Mouse (Mus musculus): ENCODE results near the gene Tpst1. TPM values are rescaled to one million over a fixed set of nuclear protein-coding genes. Genes with fewer than 3 reads are reported as not detected.

The Tpst1 gene
- polyA plus RNA-seq (2012; rRNA removed; ENCODE audit: low replicate concordance) = 6.3 and 7.4 TPM in 2 replicates

DNA sequence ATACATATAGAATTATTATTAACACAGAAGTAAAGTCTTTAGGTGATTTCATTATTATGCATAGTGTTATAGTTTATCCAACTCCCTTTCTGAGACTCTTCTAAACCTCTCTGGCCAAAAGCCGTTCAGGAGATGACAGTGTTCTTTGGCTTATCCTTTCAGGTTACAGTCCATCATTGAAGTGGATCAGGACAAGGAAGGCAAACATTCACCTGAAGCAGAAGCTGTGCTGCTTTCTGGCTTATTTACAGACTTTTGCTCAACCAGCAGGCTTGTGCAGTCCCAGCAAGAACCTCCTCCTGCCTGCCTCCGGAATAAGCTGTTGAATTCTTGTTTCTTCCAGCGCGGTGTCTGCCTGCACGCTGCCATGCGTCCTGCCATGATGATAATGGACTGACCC is at the start of gene Tpst1:
Gene Tpst1 (plus strand): TSS at position 301 of the 400 bp plus-strand sequence.

DNA sequence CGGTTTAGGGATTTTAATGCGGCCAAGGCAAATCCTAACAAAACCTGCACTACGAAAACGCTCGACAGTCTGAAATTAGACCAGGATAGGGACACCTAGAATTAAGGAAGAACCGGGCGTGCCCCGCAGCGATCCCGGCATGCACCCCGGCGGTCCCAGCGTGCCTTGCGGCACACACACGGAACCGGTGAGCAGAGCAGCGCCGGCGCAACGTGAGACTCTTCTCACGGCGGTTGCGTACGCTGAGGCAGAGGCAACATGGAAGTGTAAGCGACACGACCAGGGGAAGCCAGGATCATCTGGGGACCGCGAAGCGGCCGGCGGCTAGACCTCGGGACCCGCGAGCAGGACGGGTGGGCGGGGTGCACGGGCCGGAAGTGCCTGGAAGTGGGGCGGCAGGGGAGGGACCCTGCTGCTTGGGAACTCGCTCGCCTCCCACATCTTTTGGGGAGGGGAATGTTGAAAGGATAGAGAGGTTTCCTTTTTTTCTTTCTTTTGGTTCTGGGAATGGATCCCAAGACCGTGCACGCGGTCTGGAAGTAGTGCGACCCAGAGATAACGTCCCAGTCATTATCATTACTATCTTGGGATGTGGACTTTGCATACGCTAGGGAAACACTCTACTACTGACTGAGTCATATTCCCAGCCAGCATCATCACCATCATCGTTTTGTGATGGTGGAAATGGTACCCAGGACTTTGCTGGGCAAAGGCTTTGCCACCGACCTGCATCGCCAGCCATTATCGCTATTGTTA is 43.8 kb upstream of the Tpst1 start, which contains the start of the genes Asl and Crcp:
Gene Asl (minus strand): TSS at position 106 of the 756 bp plus-strand sequence.
Gene Crcp (plus strand): TSS at position 149 of the 756 bp plus-strand sequence.

DNA sequence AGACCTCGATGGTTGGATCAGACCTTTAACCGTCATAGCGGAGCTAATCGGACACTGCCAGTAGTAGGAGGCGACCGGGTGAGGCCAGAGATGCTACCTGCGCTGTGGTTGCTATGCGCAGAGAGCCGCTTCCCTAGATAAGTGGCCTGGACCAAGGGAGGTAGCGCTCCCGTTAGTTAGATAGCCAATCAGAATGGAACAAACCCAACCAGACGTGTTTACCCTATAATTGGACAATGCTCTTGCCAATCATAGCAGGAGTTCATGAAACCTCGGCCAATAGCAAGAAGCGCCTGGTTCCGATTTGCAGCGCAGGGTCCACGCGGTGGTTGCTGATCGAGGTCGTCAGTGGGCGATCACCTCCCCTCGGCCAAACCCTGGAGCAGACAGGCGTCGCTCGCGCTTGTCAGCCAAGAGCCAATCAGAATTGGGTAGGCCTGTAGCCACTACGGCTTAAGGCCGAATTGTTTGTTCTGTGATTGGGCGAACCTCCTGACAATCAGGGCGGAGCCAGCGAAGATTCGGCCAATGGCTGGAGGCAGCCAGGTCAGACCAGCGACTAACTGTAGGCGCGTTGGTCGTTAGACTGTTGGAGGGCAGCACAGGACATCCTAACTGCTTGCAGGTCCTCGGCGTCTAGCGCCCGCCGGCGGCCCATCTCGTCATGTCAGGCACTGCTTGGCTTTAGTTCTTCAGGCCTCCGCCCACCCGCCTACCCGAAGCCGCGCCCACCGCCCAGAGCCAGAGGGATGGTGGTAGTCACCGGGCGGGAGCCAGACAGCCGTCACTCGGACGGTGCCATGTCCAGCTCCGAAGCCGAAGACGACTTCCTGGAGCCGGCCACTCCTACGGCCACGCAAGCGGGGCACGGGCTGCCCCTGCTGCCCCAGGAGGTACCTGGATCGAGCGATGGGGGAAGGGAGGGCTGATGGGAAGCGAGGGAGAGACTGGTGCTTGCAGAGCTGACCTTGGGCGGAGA is 71.5 kb downstream of the Tpst1 start, which contains the start of gene Kctd7:
Gene Kctd7 (plus strand): TSS at position 528 of the 979 bp plus-strand sequence.

DNA sequence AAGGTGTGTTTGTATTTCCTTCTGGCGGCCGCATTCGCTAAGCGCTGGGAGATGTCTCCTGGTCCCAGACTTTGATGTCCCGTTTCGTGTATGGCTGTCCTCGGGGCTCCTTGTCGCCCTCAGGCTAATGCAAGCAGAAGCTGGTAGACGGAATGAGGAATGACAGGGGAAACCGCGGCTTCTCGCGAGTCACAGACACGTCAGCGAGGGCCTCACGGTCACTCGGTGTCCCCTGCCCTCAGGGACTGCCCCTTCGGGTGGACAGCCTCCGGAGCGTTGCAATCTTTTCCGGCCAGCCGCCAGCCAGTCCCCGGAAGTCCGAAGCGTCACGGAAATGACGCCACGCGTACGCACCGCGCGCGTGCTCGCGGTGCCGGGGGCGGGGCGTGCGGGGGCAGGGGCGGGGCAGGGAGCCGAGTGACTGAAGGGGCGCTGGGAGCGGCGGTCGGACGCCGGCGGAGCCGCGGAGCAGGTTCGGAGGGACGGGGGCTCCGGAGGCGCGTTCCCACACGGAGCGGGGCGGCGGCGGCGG is 98.4 kb downstream of the Tpst1 start, which contains the start of gene Rabgef1:
Gene Rabgef1 (plus strand): TSS at position 376 of the 532 bp plus-strand sequence.

Other genes starting within 250 kb of the Tpst1 start
- 4.2 and 4.8 TPM in 2 replicates for gene Sumf2, start 226.3 kb upstream of the Tpst1 start, polyA plus RNA-seq (2012; rRNA removed; ENCODE audit: low replicate concordance)
- 2,820 and 3,839 TPM in 2 replicates for gene Chchd2, start 185.9 kb upstream of the Tpst1 start, polyA plus RNA-seq (2012; rRNA removed; ENCODE audit: low replicate concordance)
- 0.21 and 0.55 TPM in 2 replicates for gene Zbed5, start 177.6 kb upstream of the Tpst1 start, polyA plus RNA-seq (2012; rRNA removed; ENCODE audit: low replicate concordance)
- 0.06 and 0.39 TPM in 2 replicates for gene Phkg1, start 174.8 kb upstream of the Tpst1 start, polyA plus RNA-seq (2012; rRNA removed; ENCODE audit: low replicate concordance)
- gene Nupr1l, start 164.8 kb upstream of the Tpst1 start, polyA plus RNA-seq (2012; rRNA removed; ENCODE audit: low replicate concordance) = 3.3 and 4.1 TPM in 2 replicates
- gene Vkorc1l1, start 131.4 kb upstream of the Tpst1 start, polyA plus RNA-seq (2012; rRNA removed; ENCODE audit: low replicate concordance) = 6.6 and 11.2 TPM in 2 replicates
- 10.1 and 18.6 TPM in 2 replicates for gene Gusb, start 70.3 kb upstream of the Tpst1 start, polyA plus RNA-seq (2012; rRNA removed; ENCODE audit: low replicate concordance)
- gene Asl, start 44.1 kb upstream of the Tpst1 start, polyA plus RNA-seq (2012; rRNA removed; ENCODE audit: low replicate concordance) = 26.2 and 43.8 TPM in 2 replicates
- 3.9 and 4.3 TPM in 2 replicates for gene Crcp, start 44.0 kb upstream of the Tpst1 start, polyA plus RNA-seq (2012; rRNA removed; ENCODE audit: low replicate concordance)
- 1.5 and 3.0 TPM in 2 replicates for gene Kctd7, start 71.5 kb downstream of the Tpst1 start, polyA plus RNA-seq (2012; rRNA removed; ENCODE audit: low replicate concordance)
- 8.2 and 15.3 TPM in 2 replicates for gene Rabgef1, start 98.5 kb downstream of the Tpst1 start, polyA plus RNA-seq (2012; rRNA removed; ENCODE audit: low replicate concordance)
- gene Tmem248, start 143.8 kb downstream of the Tpst1 start, polyA plus RNA-seq (2012; rRNA removed; ENCODE audit: low replicate concordance) = 24.5 and 27.0 TPM in 2 replicates
- 19.1 and 39.9 TPM in 2 replicates for gene Sbds, start 182.2 kb downstream of the Tpst1 start, polyA plus RNA-seq (2012; rRNA removed; ENCODE audit: low replicate concordance)
- gene Tyw1, start 182.3 kb downstream of the Tpst1 start, polyA plus RNA-seq (2012; rRNA removed; ENCODE audit: low replicate concordance) = 4.0 and 7.3 TPM in 2 replicates

Measured in duodenum, adult 2 months (tissue).